Mouse (Mus musculus) adrenal gland, adult 2 months (tissue): ENCODE measurements around the gene Ltc4s. TPM values are rescaled to one million over a fixed set of nuclear protein-coding genes. Genes with fewer than 3 reads are reported as not detected.

Source experiments
- DNase-seq: peaks from one replicate; pipeline ENCODE4 v3.0.0; 2021
- microRNA-seq, 2 experiments: library from miRNA; unstranded; fragments of <30 nt; microRNA quantifications; one replicate each; pipeline ENCODE4 v1.2.0; 2021
- polyA plus RNA-seq: library from polyadenylated mRNA; depleted of rRNA; stranded (reverse); fragments of >200 nt; gene quantifications from 2 replicates; pipeline ENCODE4 v1.2.3, GENCODE M21; 2012; rRNA removed
- total RNA-seq, 2 experiments: library from RNA; stranded (reverse); gene quantifications; 2 replicates each; pipeline ENCODE4 v1.2.3; 2021

Gene Ltc4s
- total and polyA plus RNA-seq, 3 experiments, result 17.0 to 83.6 (median 21.6) TPM

- DNase-seq, result peak; percentile 56
These were observed 36.8 kb downstream of the Ltc4s start for GRCm38 (mm10) chr11:50201590-50201989.

GRCm38 (mm10) chr11:50200613-50201012, 37.8 kb downstream of the Ltc4s start:
- peak; percentile 53 for DNase-seq

GRCm38 (mm10) chr11:50198916-50199315, 39.5 kb downstream of the Ltc4s start:
- DNase-seq, result no peak

- DNase-seq, result no peak
These were observed 40.1 kb downstream of the Ltc4s start for GRCm38 (mm10) chr11:50198219-50198846.

GRCm38 (mm10) chr11:50197500-50197899, 40.9 kb downstream of the Ltc4s start:
- no peak for DNase-seq

- no peak for DNase-seq
These were observed 43.6 kb downstream of the Ltc4s start for GRCm38 (mm10) chr11:50194793-50195192.

- no peak for DNase-seq
These were observed 44.3 kb downstream of the Ltc4s start for GRCm38 (mm10) chr11:50194070-50194469.

- DNase-seq, result no peak
These were observed 46.1 kb downstream of the Ltc4s start for GRCm38 (mm10) chr11:50192278-50192677.

- DNase-seq, result no peak
These were observed 48.1 kb downstream of the Ltc4s start for GRCm38 (mm10) chr11:50190362-50190761.

- DNase-seq, result peak; percentile 70
These were observed 49.7 kb downstream of the Ltc4s start for GRCm38 (mm10) chr11:50188682-50189081.

Small RNA genes lying within 50 kb of the gene (microRNA-seq; reads per million reads assigned to microRNA genes)
- gene Mir6919, result 0.66 to 2.1 reads per million in 2 experiments

Other genes with a start within 250 kb of the Ltc4s start
- 100 to 1,000 TPM in 1 of 2 experiments, 10 to 100 TPM in 1; 78.9 to 102 TPM for gene Rnf130, start 213.3 kb downstream of the Ltc4s start, total RNA-seq
- 114 and 129 TPM in 2 replicates for gene Rnf130, start 213.3 kb downstream of the Ltc4s start, polyA plus RNA-seq
- 100 to 1,000 TPM; 145 TPM for gene Tbc1d9b, start 107.2 kb downstream of the Ltc4s start, total RNA-seq
- 165 and 168 TPM in 2 replicates for gene Tbc1d9b, start 107.2 kb downstream of the Ltc4s start, polyA plus RNA-seq
- 10 to 100 TPM in 1 of 2 experiments, 1 to 10 TPM in 1; 4.9 to 11.5 TPM for gene Mrnip, start 64.2 kb downstream of the Ltc4s start, total RNA-seq
- gene Mrnip, start 64.2 kb downstream of the Ltc4s start, polyA plus RNA-seq, result 6.6 and 8.7 TPM in 2 replicates
- gene Sqstm1, start 27.8 kb downstream of the Ltc4s start, total RNA-seq, result 1,000 to 10,000 TPM in 1 of 2 experiments, 100 to 1,000 TPM in 1; 696 to 1,341 TPM
- 517 and 655 TPM in 2 replicates for gene Sqstm1, start 27.8 kb downstream of the Ltc4s start, polyA plus RNA-seq
- gene Mgat4b, start 27.7 kb downstream of the Ltc4s start, total RNA-seq, result 100 to 1,000 TPM; 119 to 128 TPM
- 347 and 361 TPM in 2 replicates for gene Mgat4b, start 27.7 kb downstream of the Ltc4s start, polyA plus RNA-seq
- 10 to 100 TPM; 20.8 to 27.8 TPM for gene Maml1, start 53.7 kb upstream of the Ltc4s start, total RNA-seq
- gene Maml1, start 53.7 kb upstream of the Ltc4s start, polyA plus RNA-seq, result 24.8 and 26.8 TPM in 2 replicates
- gene Canx, start 87.1 kb upstream of the Ltc4s start, total RNA-seq, result 100 to 1,000 TPM; 479 to 498 TPM
- 13.9 and 19.7 TPM in 2 replicates for gene Canx, start 87.1 kb upstream of the Ltc4s start, polyA plus RNA-seq
- not detected for gene Cby3, start 115.8 kb upstream of the Ltc4s start, total RNA-seq
- gene Cby3, start 115.8 kb upstream of the Ltc4s start, polyA plus RNA-seq, result 0.57 TPM in 1 of 2 replicates, not detected in the other
- gene Hnrnph1, start 138.4 kb upstream of the Ltc4s start, total RNA-seq, result 100 to 1,000 TPM; 225 to 240 TPM
- gene Hnrnph1, start 138.4 kb upstream of the Ltc4s start, polyA plus RNA-seq, result 13.4 and 13.7 TPM in 2 replicates
- 10 to 100 TPM; 33.8 to 45.8 TPM for gene Rufy1, start 192.5 kb upstream of the Ltc4s start, total RNA-seq
- gene Rufy1, start 192.5 kb upstream of the Ltc4s start, polyA plus RNA-seq, result 23.5 and 24.6 TPM in 2 replicates